Mouse (Mus musculus): Measurements from ENCODE around the gene Zbtb6. TPM values are rescaled to one million over a fixed set of nuclear protein-coding genes. Genes with fewer than 3 reads are reported as not detected.
A peak's percentile ranks its signal among the peaks of the same experiment; 100 is the strongest.

Zbtb6 gene
- polyA plus RNA-seq, 1 experiment from 2014 or later: 8.7 TPM

DNA sequence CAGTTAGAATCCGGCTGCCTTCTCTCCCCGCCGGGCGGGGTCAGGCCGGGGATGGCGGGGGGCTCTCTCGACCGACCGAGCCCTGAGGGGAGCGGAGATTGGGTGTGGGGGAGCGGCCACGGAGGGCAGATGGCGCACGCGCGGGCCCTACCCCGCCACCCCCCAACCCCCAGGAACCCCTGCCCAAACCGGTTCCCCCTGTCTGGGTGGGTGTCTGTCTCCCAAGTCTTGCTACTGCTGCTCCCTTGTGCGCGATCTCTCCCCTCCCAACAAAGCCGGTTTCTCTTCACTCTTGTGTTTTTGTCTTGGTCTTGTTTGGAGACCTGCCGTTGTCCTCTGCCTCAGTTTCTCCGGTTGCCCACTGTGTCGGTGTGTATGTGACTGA is 9.4 kb upstream of the Zbtb6 start:
- peak overlapping the region; percentile 88 for H3K9ac ChIP-seq (ENCODE audit: low read length)
- whole genome bisulfite sequencing: 2% methylated on average over 23 of the region's 24 CpGs
- peak; percentile 90 for ATAC-seq (ENCODE audit: insufficient read depth, low FRiP score)

GRCm38 (mm10) chr2:37451667-37452375 is 8.8 kb upstream of the Zbtb6 start:
- H3K4me2 ChIP-seq (ENCODE audit: low read depth, low read length): peak overlapping the region; percentile 66
- H3K9me3 ChIP-seq (replicated peaks; ENCODE audit: control insufficient read depth, low read length): no peaks in the 10 kb centered on the region
- H3K4me3 ChIP-seq (replicated peaks; ENCODE audit: low read length): peak overlapping the region; percentile 80
- H3K4me1 ChIP-seq (ENCODE audit: control insufficient read depth, insufficient read depth, low read length): peaks cover 5% of the 10 kb centered on the region; the same call in 1 of the 2 replicates
- no peaks in the 10 kb centered on the region for H3K27me3 ChIP-seq (ENCODE audit: control insufficient read depth, insufficient read depth, low read length)
- ATAC-seq (ENCODE audit: insufficient read depth, low FRiP score): peak; percentile 98
- H3K9ac ChIP-seq (ENCODE audit: low read length): peak overlapping the region; percentile 88
- no peaks in the 10 kb centered on the region for H3K36me3 ChIP-seq (ENCODE audit: control insufficient read depth, insufficient read depth, low read length)
- H3K27ac ChIP-seq (ENCODE audit: low read length): peak overlapping the region; percentile 89
- WGBS: 7% methylated on average over 44 of the region's 44 CpGs

More for the DNA sequence above, 9.4 kb upstream of the Zbtb6 start:
- H3K27ac ChIP-seq (ENCODE audit: low read length): peak overlapping the region; percentile 89
- H3K4me2 ChIP-seq (ENCODE audit: low read depth, low read length): peak overlapping the region; percentile 62
- no peaks in the 10 kb centered on the region for H3K27me3 ChIP-seq (ENCODE audit: control insufficient read depth, insufficient read depth, low read length)
- peaks cover 5% of the 10 kb centered on the region; the same call in 1 of the 2 replicates for H3K4me1 ChIP-seq (ENCODE audit: control insufficient read depth, insufficient read depth, low read length)
- H3K9me3 ChIP-seq (replicated peaks; ENCODE audit: control insufficient read depth, low read length): no peaks in the 10 kb centered on the region
- no peaks in the 10 kb centered on the region for H3K36me3 ChIP-seq (ENCODE audit: control insufficient read depth, insufficient read depth, low read length)
- peak overlapping the region; percentile 80 for H3K4me3 ChIP-seq (replicated peaks; ENCODE audit: low read length)

- Histone ChIP-seq H3K9me3 (replicated peaks; ENCODE audit: control insufficient read depth, low read length) (no peaks in the 10 kb centered on the region), H3K4me1 (ENCODE audit: control insufficient read depth, insufficient read depth, low read length) (peaks cover 9% of the 10 kb centered on the region), H3K9ac (ENCODE audit: low read length) (peak overlapping the region; percentile 95; the same call in 1 of the 2 replicates), H3K4me3 (replicated peaks; ENCODE audit: low read length) (peak overlapping the region; percentile 96), H3K4me2 (ENCODE audit: low read depth, low read length) (peak overlapping the region; percentile 71), H3K36me3 (ENCODE audit: control insufficient read depth, insufficient read depth, low read length) (peaks cover 4% of the 10 kb centered on the region; the same call in 1 of the 2 replicates), H3K27ac (ENCODE audit: low read length) (peak overlapping the region; percentile 96), H3K27me3 (ENCODE audit: control insufficient read depth, insufficient read depth, low read length) (no peaks in the 10 kb centered on the region)
- ATAC-seq (ENCODE audit: insufficient read depth, low FRiP score): no peak
- WGBS: 26% methylated on average over 7 of the region's 7 CpGs
Observed at GRCm38 (mm10) chr2:37431609-37432008, 11.4 kb downstream of the Zbtb6 start.

DNA sequence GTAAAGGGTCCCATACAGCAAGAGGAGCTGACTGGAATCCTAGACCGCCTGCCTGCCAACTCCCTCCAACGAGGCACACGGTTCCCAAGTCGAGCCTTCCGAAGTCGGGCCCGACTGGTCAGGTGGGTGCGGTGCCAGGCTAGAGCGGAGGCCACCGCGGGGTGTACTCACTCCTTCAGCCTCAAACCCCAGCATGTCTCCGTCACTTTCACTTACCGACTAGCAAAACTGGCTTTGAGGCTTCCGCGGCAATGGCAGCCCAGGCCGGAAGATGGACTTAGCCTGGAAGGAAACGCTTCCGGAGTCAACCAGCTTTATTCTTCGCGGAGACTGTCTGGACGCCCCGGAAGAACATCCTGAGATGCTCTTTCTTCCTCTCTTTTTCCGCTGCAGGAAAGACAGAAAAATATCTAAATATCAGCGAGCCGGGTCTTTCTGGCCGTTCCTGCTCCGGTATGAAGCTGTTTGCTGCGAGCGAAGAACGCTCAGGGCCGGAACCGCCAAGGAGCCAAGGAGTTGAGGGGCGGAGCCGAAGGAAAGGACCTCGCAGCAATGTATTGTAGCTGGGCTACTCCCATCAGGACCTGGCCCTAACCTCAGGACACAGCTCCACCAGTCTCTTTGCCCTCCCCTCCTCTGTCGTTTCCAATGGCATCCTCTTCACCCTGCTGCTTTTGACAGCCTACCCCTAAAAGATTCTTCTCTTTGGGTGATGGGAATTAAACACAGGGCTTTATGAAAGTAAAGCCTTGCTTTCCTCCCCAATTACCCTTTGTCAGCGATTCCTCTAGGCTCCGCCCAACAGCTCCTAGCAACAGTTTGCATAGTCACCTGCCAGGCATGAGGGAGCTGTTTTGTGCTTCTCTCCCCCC is 12.1 kb downstream of the Zbtb6 start:
- ATAC-seq (ENCODE audit: insufficient read depth, low FRiP score): peak; percentile 95

GRCm38 (mm10) chr2:37423671-37424070 is 19.3 kb downstream of the Zbtb6 start:
- peaks cover 2% of the 10 kb centered on the region; the same call in 1 of the 2 replicates for H3K36me3 ChIP-seq (ENCODE audit: control insufficient read depth, insufficient read depth, low read length)
- no peaks in the 10 kb centered on the region for H3K27me3 ChIP-seq (ENCODE audit: control insufficient read depth, insufficient read depth, low read length)
- H3K27ac ChIP-seq (ENCODE audit: low read length): no peak overlapping the region
- H3K4me1 ChIP-seq (ENCODE audit: control insufficient read depth, insufficient read depth, low read length): no peaks in the 10 kb centered on the region
- ATAC-seq (ENCODE audit: insufficient read depth, low FRiP score): no peak
- H3K4me2 ChIP-seq (ENCODE audit: low read depth, low read length): no peak overlapping the region
- no peak overlapping the region for H3K9ac ChIP-seq (ENCODE audit: low read length)
- no peaks in the 10 kb centered on the region for H3K9me3 ChIP-seq (replicated peaks; ENCODE audit: control insufficient read depth, low read length)
- WGBS: 58% methylated on average over 3 of the region's 3 CpGs
- no peak overlapping the region for H3K4me3 ChIP-seq (replicated peaks; ENCODE audit: low read length)

More for the DNA sequence above, 12.1 kb downstream of the Zbtb6 start:
- Histone ChIP-seq H3K4me1 (ENCODE audit: control insufficient read depth, insufficient read depth, low read length) (peaks cover 9% of the 10 kb centered on the region), H3K27ac (ENCODE audit: low read length) (peak overlapping the region; percentile 96), H3K9ac (ENCODE audit: low read length) (peak overlapping the region; percentile 95), H3K4me3 (replicated peaks; ENCODE audit: low read length) (peak overlapping the region; percentile 96), H3K9me3 (replicated peaks; ENCODE audit: control insufficient read depth, low read length) (no peaks in the 10 kb centered on the region), H3K4me2 (ENCODE audit: low read depth, low read length) (peak overlapping the region; percentile 71), H3K27me3 (ENCODE audit: control insufficient read depth, insufficient read depth, low read length) (no peaks in the 10 kb centered on the region), H3K36me3 (ENCODE audit: control insufficient read depth, insufficient read depth, low read length) (peaks cover 4% of the 10 kb centered on the region; the same call in 1 of the 2 replicates)
- under 1% methylated on average over 38 of the region's 38 CpGs for WGBS

GRCm38 (mm10) chr2:37422306-37423304 is 20.4 kb downstream of the Zbtb6 start, which contains the start of gene Rc3h2:
TSS of gene Rc3h2 (minus strand) at chr2:37422903.
- Histone ChIP-seq H3K36me3 (ENCODE audit: control insufficient read depth, insufficient read depth, low read length) (no peaks in the 10 kb centered on the region), H3K9ac (ENCODE audit: low read length) (peak within 1 kb of the TSS; percentile 100), H3K27me3 (ENCODE audit: control insufficient read depth, insufficient read depth, low read length) (no peaks in the 10 kb centered on the region), H3K27ac (ENCODE audit: low read length) (peak within 1 kb of the TSS; percentile 93), H3K9me3 (replicated peaks; ENCODE audit: control insufficient read depth, low read length) (no peaks in the 10 kb centered on the region), H3K4me2 (ENCODE audit: low read depth, low read length) (peak within 1 kb of the TSS; percentile 83), H3K4me1 (ENCODE audit: control insufficient read depth, insufficient read depth, low read length) (no peaks in the 10 kb centered on the region), H3K4me3 (replicated peaks; ENCODE audit: low read length) (peak within 1 kb of the TSS; percentile 87)
- ATAC-seq (ENCODE audit: insufficient read depth, low FRiP score): peak; percentile 98
- under 1% methylated on average over 74 of the region's 75 CpGs for WGBS

GRCm38 (mm10) chr2:37421903-37422302 is 21.1 kb downstream of the Zbtb6 start:
- Histone ChIP-seq H3K27me3 (ENCODE audit: control insufficient read depth, insufficient read depth, low read length) (no peaks in the 10 kb centered on the region), H3K4me2 (ENCODE audit: low read depth, low read length) (peak overlapping the region; percentile 83), H3K9ac (ENCODE audit: low read length) (peak overlapping the region; percentile 100), H3K4me1 (ENCODE audit: control insufficient read depth, insufficient read depth, low read length) (no peaks in the 10 kb centered on the region), H3K9me3 (replicated peaks; ENCODE audit: control insufficient read depth, low read length) (no peaks in the 10 kb centered on the region), H3K27ac (ENCODE audit: low read length) (peak overlapping the region; percentile 93), H3K4me3 (replicated peaks; ENCODE audit: low read length) (peak overlapping the region; percentile 87), H3K36me3 (ENCODE audit: control insufficient read depth, insufficient read depth, low read length) (no peaks in the 10 kb centered on the region)
- ATAC-seq (ENCODE audit: insufficient read depth, low FRiP score): no peak
- WGBS: 2% methylated on average over 3 of the region's 3 CpGs

DNA sequence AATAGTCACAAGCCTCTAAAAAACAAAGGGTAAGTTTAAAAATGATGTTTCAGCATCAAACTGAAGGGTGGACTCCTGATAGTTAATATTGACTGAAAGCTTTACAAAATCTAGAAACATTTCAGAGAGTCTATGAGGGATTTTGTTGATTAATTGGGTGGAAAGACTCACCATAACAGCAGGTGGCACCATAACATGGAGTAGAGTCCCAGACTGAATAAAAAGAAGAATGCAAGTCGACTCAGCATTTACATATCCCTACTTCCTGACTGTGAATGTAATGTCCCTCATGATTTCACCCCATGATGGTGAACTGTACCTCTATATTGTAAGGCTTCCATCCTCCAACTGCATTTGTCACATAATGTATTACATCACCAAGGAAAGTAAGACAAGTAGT is 47.4 kb downstream of the Zbtb6 start:
- ATAC-seq (ENCODE audit: insufficient read depth, low FRiP score): no peak
- Histone ChIP-seq H3K27me3 (ENCODE audit: control insufficient read depth, insufficient read depth, low read length) (no peaks in the 10 kb centered on the region), H3K27ac (ENCODE audit: low read length) (no peak overlapping the region), H3K36me3 (ENCODE audit: control insufficient read depth, insufficient read depth, low read length) (peaks cover 15% of the 10 kb centered on the region), H3K4me3 (replicated peaks; ENCODE audit: low read length) (no peak overlapping the region), H3K4me2 (ENCODE audit: low read depth, low read length) (no peak overlapping the region), H3K9ac (ENCODE audit: low read length) (no peak overlapping the region), H3K9me3 (replicated peaks; ENCODE audit: control insufficient read depth, low read length) (no peaks in the 10 kb centered on the region), H3K4me1 (ENCODE audit: control insufficient read depth, insufficient read depth, low read length) (no peaks in the 10 kb centered on the region)
- 58% methylated on average over 1 of the region's 1 CpGs for WGBS
